Mouse (Mus musculus) G1E (cell line): Measurements from ENCODE around the gene Uevld.

Source experiments
- CTCF ChIP-seq: IDR thresholded peaks from 2 replicates; pipeline ENCODE4 v1.5.1; 2012; ENCODE audit warnings: low read depth, low read length, inconsistent platforms, mixed read lengths
- GATA1 ChIP-seq: IDR thresholded peaks from 2 replicates; pipeline ENCODE4 v1.6.1; 2012; ENCODE audit warnings: borderline replicate concordance, low read length, inconsistent platforms, mixed read lengths
- GATA2 ChIP-seq: IDR thresholded peaks from 2 replicates; pipeline ENCODE4 v1.6.1; 2012; ENCODE audit warnings: low read depth, low read length, inconsistent platforms, borderline replicate concordance
- POLR2AphosphoS5 ChIP-seq: IDR thresholded peaks from 2 replicates; pipeline ENCODE4 v1.6.1; 2012; ENCODE audit warnings: low read depth, low read length, inconsistent platforms; ENCODE audit not compliant: insufficient replicate concordance
- TAL1 ChIP-seq: conservative IDR thresholded peaks from 2 replicates; pipeline ENCODE4 v1.6.1; 2012; ENCODE audit warnings: low read depth, low read length, inconsistent platforms, mixed read lengths

DNA sequence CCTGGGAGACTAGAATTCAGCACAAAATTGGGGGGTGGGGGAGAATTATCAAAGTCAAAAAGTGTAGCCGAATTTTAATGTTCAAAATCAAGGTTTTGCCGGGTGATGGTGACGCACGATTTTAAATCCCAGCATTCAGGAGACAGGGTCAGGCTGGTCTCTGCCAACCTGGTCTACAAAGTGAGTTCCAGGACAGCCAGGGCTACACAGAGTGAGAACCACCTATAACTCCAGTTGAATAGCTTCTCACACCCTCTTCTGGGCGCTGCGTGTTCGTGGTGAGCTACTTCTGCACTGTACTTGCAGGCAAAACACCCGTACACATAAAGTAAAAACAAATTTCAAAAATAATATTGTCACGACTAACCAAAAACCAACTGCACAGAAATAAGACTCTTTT lies 526 bp upstream of the Uevld start:
- TF ChIP-seq CTCF (no peak), POLR2AphosphoS5 (no peak), GATA2 (no peak), GATA1 (no peak), TAL1 (no peak)
